Mouse (Mus musculus) heart, embryonic 12.5 days (tissue): ENCODE results near the gene Rad21l. TPM values are rescaled to one million over a fixed set of nuclear protein-coding genes. Genes with fewer than 3 reads are reported as not detected.

Experiments
- polyA plus RNA-seq: library from polyadenylated mRNA; unstranded; fragments of >200 nt; fragmentation: Nextera tagmentation; extraction: Ambion mirVana; gene quantifications from 2 replicates; pipeline ENCODE4 v1.2.1, GENCODE M21; 2016

Rad21l gene
- polyA plus RNA-seq, 1 experiment from 2014 or later, result not detected

Other genes starting within 250 kb of the Rad21l start
- gene 4921509C19Rik, start 192.4 kb downstream of the Rad21l start, polyA plus RNA-seq, result not detected in 2 replicates
- 159 and 160 TPM in 2 replicates for gene Nsfl1c, start 174.4 kb downstream of the Rad21l start, polyA plus RNA-seq
- gene Fkbp1a, start 126.0 kb downstream of the Rad21l start, polyA plus RNA-seq, result 751 and 791 TPM in 2 replicates
- gene Sdcbp2, start 95.9 kb downstream of the Rad21l start, polyA plus RNA-seq, result 1.0 and 1.6 TPM in 2 replicates
- gene Snph, start 35.9 kb downstream of the Rad21l start, polyA plus RNA-seq, result 0.22 and 0.38 TPM in 2 replicates
- gene Tmem74b, start 33.5 kb upstream of the Rad21l start, polyA plus RNA-seq, result 2.0 and 2.2 TPM in 2 replicates
- 28.7 TPM in 2 replicates for gene Psmf1, start 75.7 kb upstream of the Rad21l start, polyA plus RNA-seq
- not detected in 2 replicates for gene Rspo4, start 174.4 kb upstream of the Rad21l start, polyA plus RNA-seq
- gene Angpt4, start 242.7 kb upstream of the Rad21l start, polyA plus RNA-seq, result 0.13 and 0.20 TPM in 2 replicates